Mouse (Mus musculus): ENCODE results near the gene Nav2. TPM values are rescaled to one million over a fixed set of nuclear protein-coding genes. Genes with fewer than 3 reads are reported as not detected.

Nav2 gene
- polyA plus RNA-seq, 1 experiment from 2014 or later, result 34.9 TPM

- H3K27me3 ChIP-seq (ENCODE audit: control insufficient read depth, insufficient read depth, low read length), result no peaks in the 10 kb centered on the region
- H3K9me3 ChIP-seq (ENCODE audit: control insufficient read depth, low read length), result no peaks in the 10 kb centered on the region
- H3K36me3 ChIP-seq (ENCODE audit: control insufficient read depth, insufficient read depth, low read length), result no peaks in the 10 kb centered on the region
- no peak overlapping the region for H3K9ac ChIP-seq (ENCODE audit: low read length)
- H3K27ac ChIP-seq (replicated peaks in 1 of 2; ENCODE audit: control insufficient read depth in 1 of 2, insufficient read depth in 1 of 2, low read depth in 2 of 2, low read length in 2 of 2), result no peak overlapping the region
- ATAC-seq (ENCODE audit: insufficient number of reproducible peaks, insufficient read depth, low FRiP score, low read depth), result no peak
- 82% methylated on average over 15 of the region's 15 CpGs for WGBS
- no peak overlapping the region for H3K4me3 ChIP-seq (ENCODE audit: control insufficient read depth in 1 of 2, insufficient read depth in 1 of 2, low read depth in 1 of 2, low read length in 2 of 2)
- no peak overlapping the region for H3K4me2 ChIP-seq (ENCODE audit: low read length)
- H3K4me1 ChIP-seq (ENCODE audit: control insufficient read depth in 2 of 2, insufficient read depth in 2 of 2, low read length in 2 of 2), result peaks cover 7 to 9% of the 10 kb centered on the region in 2 experiments
Measured at GRCm38 (mm10) chr7:49318183-49318897, 409.8 kb downstream of the Nav2 start.

- no peaks in the 10 kb centered on the region for H3K9me3 ChIP-seq (ENCODE audit: control insufficient read depth, low read length)
Measured at GRCm38 (mm10) chr7:49318898-49319293, 410.4 kb downstream of the Nav2 start.

DNA sequence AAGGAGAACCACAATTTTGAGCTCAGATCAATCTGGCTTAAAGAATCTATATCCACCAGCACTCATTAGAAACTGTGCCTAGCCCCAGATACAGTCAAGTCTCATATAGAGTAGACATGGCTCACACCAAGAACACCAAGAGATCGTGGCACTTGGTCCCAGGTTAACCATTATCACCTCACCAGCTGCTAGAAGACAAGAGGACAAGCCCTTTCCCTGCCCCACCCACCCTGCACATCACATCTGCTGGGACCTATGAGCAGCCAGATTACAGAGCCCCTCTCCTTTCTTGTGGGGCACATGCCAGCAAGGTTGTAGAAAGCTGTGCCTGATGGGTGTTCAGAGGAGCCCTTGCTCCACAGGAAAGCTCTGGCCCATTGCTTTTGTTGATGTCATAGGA lies 411.5 kb downstream of the Nav2 start:
- H3K36me3 ChIP-seq (ENCODE audit: control insufficient read depth, insufficient read depth, low read length), result no peaks in the 10 kb centered on the region
- H3K4me2 ChIP-seq (ENCODE audit: low read length), result no peak overlapping the region
- peaks cover 7 to 9% of the 10 kb centered on the region in 2 experiments for H3K4me1 ChIP-seq (ENCODE audit: control insufficient read depth in 2 of 2, insufficient read depth in 2 of 2, low read length in 2 of 2)
- H3K9me3 ChIP-seq (ENCODE audit: control insufficient read depth, low read length), result no peaks in the 10 kb centered on the region
- H3K27me3 ChIP-seq (ENCODE audit: control insufficient read depth, insufficient read depth, low read length), result no peaks in the 10 kb centered on the region
- H3K27ac ChIP-seq (replicated peaks in 1 of 2; ENCODE audit: control insufficient read depth in 1 of 2, insufficient read depth in 1 of 2, low read depth in 2 of 2, low read length in 2 of 2), result no peak overlapping the region
- WGBS, result 71% methylated on average over 1 of the region's 1 CpGs
- ATAC-seq (ENCODE audit: insufficient number of reproducible peaks, insufficient read depth, low FRiP score, low read depth), result no peak
- no peak overlapping the region for H3K9ac ChIP-seq (ENCODE audit: low read length)
- no peak overlapping the region for H3K4me3 ChIP-seq (ENCODE audit: control insufficient read depth in 1 of 2, insufficient read depth in 1 of 2, low read depth in 1 of 2, low read length in 2 of 2)

More at GRCm38 (mm10) chr7:49318898-49319293, 410.4 kb downstream of the Nav2 start:
- Histone ChIP-seq H3K27me3 (ENCODE audit: control insufficient read depth, insufficient read depth, low read length) (no peaks in the 10 kb centered on the region), H3K4me1 (ENCODE audit: control insufficient read depth in 2 of 2, insufficient read depth in 2 of 2, low read length in 2 of 2) (peaks cover 7 to 9% of the 10 kb centered on the region in 2 experiments), H3K9ac (ENCODE audit: low read length) (no peak overlapping the region), H3K27ac (replicated peaks in 1 of 2; ENCODE audit: control insufficient read depth in 1 of 2, insufficient read depth in 1 of 2, low read depth in 2 of 2, low read length in 2 of 2) (no peak overlapping the region), H3K4me3 (ENCODE audit: control insufficient read depth in 1 of 2, insufficient read depth in 1 of 2, low read depth in 1 of 2, low read length in 2 of 2) (no peak overlapping the region), H3K4me2 (ENCODE audit: low read length) (no peak overlapping the region), H3K36me3 (ENCODE audit: control insufficient read depth, insufficient read depth, low read length) (no peaks in the 10 kb centered on the region)
- ATAC-seq (ENCODE audit: insufficient number of reproducible peaks, insufficient read depth, low FRiP score, low read depth), result no peak
- 86% methylated on average over 8 of the region's 8 CpGs for WGBS

- peaks cover 7 to 11% of the 10 kb centered on the region in 2 experiments for H3K4me1 ChIP-seq (ENCODE audit: control insufficient read depth in 2 of 2, insufficient read depth in 2 of 2, low read length in 2 of 2)
- WGBS, result 41% methylated on average over 8 of the region's 8 CpGs
- H3K9ac ChIP-seq (ENCODE audit: low read length), result no peak overlapping the region
- ATAC-seq (ENCODE audit: insufficient number of reproducible peaks, insufficient read depth, low FRiP score, low read depth), result no peak
- no peaks in the 10 kb centered on the region for H3K27me3 ChIP-seq (ENCODE audit: control insufficient read depth, insufficient read depth, low read length)
- H3K36me3 ChIP-seq (ENCODE audit: control insufficient read depth, insufficient read depth, low read length), result no peaks in the 10 kb centered on the region
- H3K9me3 ChIP-seq (ENCODE audit: control insufficient read depth, low read length), result no peaks in the 10 kb centered on the region
- H3K27ac ChIP-seq (replicated peaks in 1 of 2; ENCODE audit: control insufficient read depth in 1 of 2, insufficient read depth in 1 of 2, low read depth in 2 of 2, low read length in 2 of 2), result no peak overlapping the region
- H3K4me3 ChIP-seq (ENCODE audit: control insufficient read depth in 1 of 2, insufficient read depth in 1 of 2, low read depth in 1 of 2, low read length in 2 of 2), result no peak overlapping the region
- H3K4me2 ChIP-seq (ENCODE audit: low read length), result no peak overlapping the region
Measured at GRCm38 (mm10) chr7:49321124-49321531, 412.6 kb downstream of the Nav2 start.

DNA sequence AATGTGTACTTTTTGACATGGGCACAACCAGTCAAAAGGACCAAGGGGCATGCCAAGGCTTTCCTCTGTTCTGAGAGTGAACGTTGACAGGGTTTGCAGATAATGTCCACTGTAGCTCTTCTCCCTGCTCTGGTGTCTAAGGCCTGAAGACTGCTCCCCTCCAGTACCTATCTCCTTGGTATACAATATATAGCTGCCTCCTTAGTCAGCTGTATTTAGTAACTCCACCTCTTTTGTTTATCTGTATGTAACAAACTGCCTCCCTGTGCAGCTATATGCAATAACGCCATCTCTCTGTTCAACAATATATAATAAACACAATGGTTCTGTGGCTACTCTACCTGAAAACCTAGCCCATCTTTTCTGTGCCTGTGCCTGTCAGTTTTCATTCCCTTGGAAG lies 413.7 kb downstream of the Nav2 start:
- no peak for ATAC-seq (ENCODE audit: insufficient number of reproducible peaks, insufficient read depth, low FRiP score, low read depth)
- 77% methylated on average over 2 of the region's 2 CpGs for WGBS
- H3K9ac ChIP-seq (ENCODE audit: low read length), result no peak overlapping the region

DNA sequence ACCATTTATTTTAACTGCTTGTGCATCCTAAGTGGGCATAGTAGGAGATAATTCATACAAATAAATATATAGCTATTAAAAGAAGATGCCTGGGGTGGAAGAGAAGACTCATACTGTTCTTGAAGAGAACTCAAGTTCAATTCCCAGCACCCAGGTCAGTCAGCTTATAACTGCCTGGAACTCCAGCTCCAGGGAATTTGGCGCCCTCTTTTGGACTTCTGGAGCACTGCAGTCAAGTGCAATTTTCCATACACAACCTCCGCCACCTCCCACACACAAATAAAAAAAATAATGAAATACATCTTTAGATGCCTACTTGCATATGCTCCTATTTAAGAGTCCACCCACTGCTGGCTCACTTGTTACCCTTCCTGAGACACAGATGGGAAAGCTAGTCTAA lies 416.1 kb downstream of the Nav2 start:
- H3K27me3 ChIP-seq (ENCODE audit: control insufficient read depth, insufficient read depth, low read length), result no peaks in the 10 kb centered on the region
- no peaks in the 10 kb centered on the region for H3K36me3 ChIP-seq (ENCODE audit: control insufficient read depth, insufficient read depth, low read length)
- H3K4me3 ChIP-seq (ENCODE audit: control insufficient read depth in 1 of 2, insufficient read depth in 1 of 2, low read depth in 1 of 2, low read length in 2 of 2), result no peak overlapping the region
- H3K9me3 ChIP-seq (ENCODE audit: control insufficient read depth, low read length), result no peaks in the 10 kb centered on the region
- H3K4me2 ChIP-seq (ENCODE audit: low read length), result no peak overlapping the region
- H3K9ac ChIP-seq (ENCODE audit: low read length), result no peak overlapping the region
- no peak overlapping the region for H3K27ac ChIP-seq (replicated peaks in 1 of 2; ENCODE audit: control insufficient read depth in 1 of 2, insufficient read depth in 1 of 2, low read depth in 2 of 2, low read length in 2 of 2)
- ATAC-seq (ENCODE audit: insufficient number of reproducible peaks, insufficient read depth, low FRiP score, low read depth), result no peak
- H3K4me1 ChIP-seq (ENCODE audit: control insufficient read depth in 2 of 2, insufficient read depth in 2 of 2, low read length in 2 of 2), result peaks cover 13 to 28% of the 10 kb centered on the region in 2 experiments
- 84% methylated on average over 2 of the region's 2 CpGs for WGBS

More for the DNA sequence above, 413.7 kb downstream of the Nav2 start:
- no peaks in the 10 kb centered on the region for H3K36me3 ChIP-seq (ENCODE audit: control insufficient read depth, insufficient read depth, low read length)
- peaks cover 10 to 22% of the 10 kb centered on the region in 2 experiments for H3K4me1 ChIP-seq (ENCODE audit: control insufficient read depth in 2 of 2, insufficient read depth in 2 of 2, low read length in 2 of 2)
- H3K4me3 ChIP-seq (ENCODE audit: control insufficient read depth in 1 of 2, insufficient read depth in 1 of 2, low read depth in 1 of 2, low read length in 2 of 2), result no peak overlapping the region
- no peak overlapping the region for H3K27ac ChIP-seq (replicated peaks in 1 of 2; ENCODE audit: control insufficient read depth in 1 of 2, insufficient read depth in 1 of 2, low read depth in 2 of 2, low read length in 2 of 2)
- H3K27me3 ChIP-seq (ENCODE audit: control insufficient read depth, insufficient read depth, low read length), result no peaks in the 10 kb centered on the region
- H3K9me3 ChIP-seq (ENCODE audit: control insufficient read depth, low read length), result no peaks in the 10 kb centered on the region
- no peak overlapping the region for H3K4me2 ChIP-seq (ENCODE audit: low read length)

DNA sequence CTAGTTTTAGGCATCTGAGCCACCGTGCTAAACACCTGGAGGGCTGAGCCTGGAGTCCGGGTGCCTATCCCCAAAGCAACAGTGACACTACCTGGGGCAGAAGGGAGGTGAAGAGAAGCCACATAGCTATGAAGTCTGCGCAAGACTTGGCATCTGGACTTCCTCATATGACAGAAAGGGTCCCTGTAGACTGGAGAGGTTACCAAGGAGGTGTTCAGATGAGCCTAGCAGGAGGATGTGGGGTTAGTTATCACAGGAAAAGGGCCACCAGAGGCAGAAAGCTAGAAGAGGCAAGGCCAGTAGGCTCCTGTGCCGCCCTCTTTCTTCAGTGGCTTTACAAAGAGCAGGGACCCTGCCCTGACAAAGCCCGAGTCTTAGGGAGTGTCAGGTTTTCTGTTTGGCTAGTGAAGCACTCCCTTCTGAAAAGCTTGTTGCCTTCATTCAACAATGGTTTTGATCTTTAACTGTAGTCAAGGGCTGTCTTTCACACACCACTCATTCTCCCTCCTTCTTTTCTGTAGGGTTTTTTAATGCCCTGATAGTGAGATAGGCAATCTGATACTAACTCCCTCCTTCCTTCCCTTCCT lies 417.7 kb downstream of the Nav2 start:
- Histone ChIP-seq H3K36me3 (ENCODE audit: control insufficient read depth, insufficient read depth, low read length) (no peaks in the 10 kb centered on the region), H3K27me3 (ENCODE audit: control insufficient read depth, insufficient read depth, low read length) (no peaks in the 10 kb centered on the region), H3K9ac (ENCODE audit: low read length) (no peak overlapping the region), H3K4me3 (ENCODE audit: control insufficient read depth in 1 of 2, insufficient read depth in 1 of 2, low read depth in 1 of 2, low read length in 2 of 2) (no peak overlapping the region), H3K4me1 (ENCODE audit: control insufficient read depth in 2 of 2, insufficient read depth in 2 of 2, low read length in 2 of 2) (peaks cover 6 to 20% of the 10 kb centered on the region in 2 experiments; a peak in 3 of 4 replicates), H3K9me3 (ENCODE audit: control insufficient read depth, low read length) (no peaks in the 10 kb centered on the region), H3K27ac (replicated peaks in 1 of 2; ENCODE audit: control insufficient read depth in 1 of 2, insufficient read depth in 1 of 2, low read depth in 2 of 2, low read length in 2 of 2) (no peak overlapping the region), H3K4me2 (ENCODE audit: low read length) (no peak overlapping the region)
- 63% methylated on average over 5 of the region's 5 CpGs for WGBS
- ATAC-seq (ENCODE audit: insufficient number of reproducible peaks, insufficient read depth, low FRiP score, low read depth), result no peak
